Mouse (Mus musculus) forebrain, embryonic 11.5 days (tissue): ENCODE measurements around the gene Csrnp3. TPM values are rescaled to one million over a fixed set of nuclear protein-coding genes. Genes with fewer than 3 reads are reported as not detected.

Experiments
- ATAC-seq: fragments of 200-750 bp; cut with Nextera tagmentation; replicated peaks from 2 replicates; pipeline ENCODE4 v1.8.0; 2017; ENCODE audit warnings: moderate TSS enrichment; ENCODE audit not compliant: low FRiP score
- DNase-seq: peaks from one replicate; pipeline ENCODE4 v3.0.0-alpha.2; 2017; ENCODE audit warnings: low spot score
- H3K27ac ChIP-seq: fragments of 300-500 bp; sonication (generic); 2 replicates; pipeline ENCODE4 v1.5.1; 2014; ENCODE audit warnings: low read depth, low read length
- H3K27me3 ChIP-seq: fragments of 300-500 bp; sonication (generic); 2 replicates; pipeline ENCODE4 v1.6.1; 2014; ENCODE audit warnings: mild to moderate bottlenecking, low read length, mixed read lengths; ENCODE audit not compliant: control insufficient read depth, insufficient read depth
- H3K36me3 ChIP-seq: fragments of 300-500 bp; sonication (generic); 2 replicates; pipeline ENCODE4 v1.6.1; 2014; ENCODE audit warnings: mild to moderate bottlenecking, low read length, moderate library complexity, mixed read lengths; ENCODE audit not compliant: control insufficient read depth, insufficient read depth
- H3K4me1 ChIP-seq: fragments of 300-500 bp; sonication (generic); replicated peaks from 2 replicates; pipeline ENCODE4 v1.6.1; 2014; ENCODE audit warnings: low read length, mixed read lengths; ENCODE audit not compliant: control insufficient read depth, insufficient read depth
- H3K4me2 ChIP-seq: fragments of 300-500 bp; sonication (generic); 2 replicates; pipeline ENCODE4 v1.6.1; 2014; ENCODE audit warnings: low read depth, mild to moderate bottlenecking, low read length, moderate library complexity, mixed read lengths; ENCODE audit not compliant: severe bottlenecking
- H3K4me3 ChIP-seq: fragments of 300-500 bp; sonication (generic); 2 replicates; pipeline ENCODE4 v1.5.1; 2014; ENCODE audit warnings: low read depth, low read length
- H3K9ac ChIP-seq: fragments of 300-500 bp; sonication (generic); 2 replicates; pipeline ENCODE4 v1.6.1; 2014; ENCODE audit warnings: low read length
- H3K9me3 ChIP-seq: fragments of 300-500 bp; sonication (generic); 2 replicates; pipeline ENCODE4 v1.6.1; 2016; ENCODE audit warnings: low read length, mixed read lengths; ENCODE audit not compliant: control insufficient read depth
- WGBS: fragments of 180-500 bp; shearing (Covaris S2); extraction: QIAGEN DNeasy Blood & Tissue Kit; methylation state at CpG from one replicate; pipeline ENCODE4 v1.1.7; 2014; 5-methylcytosine and 5-hydroxymethylcytosine counted together
- polyA plus RNA-seq: library from polyadenylated mRNA; unstranded; fragments of >200 nt; fragmentation: Nextera tagmentation; extraction: Ambion mirVana; gene quantifications from 2 replicates; pipeline ENCODE4 v1.2.1, GENCODE M21; 2014

The Csrnp3 gene
- polyA plus RNA-seq, 1 experiment from 2014 or later, result 13.4 TPM

- no peak overlapping the region for H3K4me3 ChIP-seq
- ATAC-seq, result no peak
- no peaks in the 10 kb centered on the region for H3K4me1 ChIP-seq
- no peaks in the 10 kb centered on the region for H3K9me3 ChIP-seq
- no peak for DNase-seq
- no peak overlapping the region for H3K4me2 ChIP-seq
- no peak overlapping the region for H3K9ac ChIP-seq
- no peak overlapping the region for H3K27ac ChIP-seq
- no peaks in the 10 kb centered on the region for H3K27me3 ChIP-seq
- 92% methylated on average over 10 of the region's 10 CpGs for WGBS
- H3K36me3 ChIP-seq, result no peaks in the 10 kb centered on the region
Observed at GRCm38 (mm10) chr2:66063291-66063690, 217.7 kb downstream of the Csrnp3 start.

- 27% methylated on average over 6 of the region's 6 CpGs for WGBS
- DNase-seq, result no peak
Observed at GRCm38 (mm10) chr2:66069454-66069853, 223.9 kb downstream of the Csrnp3 start.

GRCm38 (mm10) chr2:66080731-66081130, 235.2 kb downstream of the Csrnp3 start:
- H3K27ac ChIP-seq, result no peak overlapping the region
- no peak for DNase-seq
- 95% methylated on average over 2 of the region's 2 CpGs for WGBS

More at GRCm38 (mm10) chr2:66069454-66069853, 223.9 kb downstream of the Csrnp3 start:
- Histone ChIP-seq H3K27me3 (no peaks in the 10 kb centered on the region), H3K4me3 (no peak overlapping the region), H3K27ac (no peak overlapping the region), H3K4me2 (no peak overlapping the region), H3K4me1 (no peaks in the 10 kb centered on the region), H3K9ac (no peak overlapping the region), H3K9me3 (no peaks in the 10 kb centered on the region), H3K36me3 (no peaks in the 10 kb centered on the region)
- no peak for ATAC-seq

More at GRCm38 (mm10) chr2:66080731-66081130, 235.2 kb downstream of the Csrnp3 start:
- H3K4me1 ChIP-seq, result no peaks in the 10 kb centered on the region
- no peaks in the 10 kb centered on the region for H3K36me3 ChIP-seq
- no peak for ATAC-seq
- no peak overlapping the region for H3K4me2 ChIP-seq
- no peak overlapping the region for H3K9ac ChIP-seq
- no peaks in the 10 kb centered on the region for H3K27me3 ChIP-seq
- no peaks in the 10 kb centered on the region for H3K9me3 ChIP-seq
- H3K4me3 ChIP-seq, result no peak overlapping the region

Other genes with a start within 250 kb of the Csrnp3 start
- gene Scn2a, start 225.0 kb upstream of the Csrnp3 start, polyA plus RNA-seq, result 6.4 and 6.7 TPM in 2 replicates